Mouse (Mus musculus): Measurements from ENCODE around the gene Atp6v0a4.

Atp6v0a4 gene

DNA sequence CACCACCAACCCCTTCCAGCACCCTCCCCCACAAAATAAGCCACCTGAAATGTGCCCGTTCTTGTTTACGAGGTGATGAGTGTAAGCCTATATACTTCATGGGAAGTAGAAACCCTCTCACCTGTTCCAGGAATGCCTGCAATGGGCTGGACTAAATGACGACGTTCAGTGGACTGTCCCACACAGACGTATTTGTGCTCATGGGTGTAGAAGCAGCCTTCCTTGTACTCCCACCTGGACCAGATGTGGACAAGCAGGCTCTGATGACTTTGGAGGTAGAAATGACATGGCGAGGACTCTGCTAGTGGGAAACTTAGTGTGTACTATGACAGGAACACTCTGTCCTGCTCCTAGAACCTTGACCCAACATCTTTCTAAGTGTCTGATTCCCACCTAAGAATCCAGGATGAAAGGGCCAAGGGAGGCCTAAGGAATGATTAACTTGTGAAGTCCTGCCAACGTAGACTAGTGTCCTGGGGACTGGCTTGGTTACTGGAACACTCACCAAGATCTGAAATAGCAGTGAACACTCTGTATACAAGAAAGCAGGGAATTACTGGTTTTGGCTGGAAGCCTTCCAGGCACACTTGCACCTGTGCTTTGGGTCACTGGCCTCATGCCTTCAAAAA, at the start of gene Atp6v0a4:
Gene Atp6v0a4, minus strand, starts transcription at position 380 of the 629 bp plus-strand sequence.
- no peak for DNase-seq (ENCODE audit: low read depth, low spot score)

DNA sequence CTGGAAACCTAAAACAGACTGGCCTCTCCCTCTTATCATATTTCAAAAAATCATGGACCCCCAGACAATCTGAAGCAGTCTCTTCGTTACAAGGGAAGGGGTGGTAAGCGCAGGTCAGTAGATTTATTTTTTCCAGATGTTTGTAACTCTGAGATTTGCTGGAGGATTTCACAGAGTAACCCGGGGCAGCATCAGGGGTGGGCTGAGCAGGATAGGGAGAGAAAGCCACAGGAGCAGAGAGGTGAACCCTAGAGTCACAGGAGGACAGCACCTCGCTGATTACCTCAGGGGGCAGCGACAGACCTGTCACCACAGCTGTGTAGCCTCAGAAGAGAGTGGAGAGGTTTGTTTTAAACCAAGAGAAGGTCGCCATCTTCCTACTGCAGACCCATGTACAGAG, 41.0 kb upstream of the Atp6v0a4 start:
- no peak for DNase-seq (ENCODE audit: low read depth, low spot score)

GRCm38 (mm10) chr6:38164705-38165104, 40.3 kb upstream of the Atp6v0a4 start:
- no peak for DNase-seq (ENCODE audit: low read depth, low spot score)

- no peak for DNase-seq (ENCODE audit: low read depth, low spot score)
Measured at GRCm38 (mm10) chr6:38162825-38163504, 38.6 kb upstream of the Atp6v0a4 start.

- DNase-seq (ENCODE audit: low read depth, low spot score), result no peak
Measured at GRCm38 (mm10) chr6:38160556-38160955, 36.2 kb upstream of the Atp6v0a4 start.

DNA sequence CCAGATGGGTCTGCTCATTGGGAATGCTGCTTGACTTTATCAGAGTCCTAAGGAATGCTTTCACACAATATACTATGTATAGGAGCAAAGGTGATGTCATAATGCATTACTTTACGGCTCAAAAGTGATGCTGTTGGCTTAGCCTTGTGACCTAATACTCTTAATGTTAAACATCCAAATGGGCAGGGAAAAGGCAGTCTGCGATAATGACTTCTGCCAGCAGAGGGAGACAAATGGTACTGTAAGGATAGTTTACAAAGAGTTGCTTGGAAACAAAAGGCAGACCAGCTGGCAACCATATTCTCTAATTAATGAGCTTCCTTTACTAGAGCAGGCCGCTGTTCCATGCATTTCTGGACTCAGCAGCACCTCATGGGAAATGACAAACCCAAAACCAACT, 35.7 kb upstream of the Atp6v0a4 start:
- peak; percentile 75 for DNase-seq (ENCODE audit: low read depth, low spot score)

DNA sequence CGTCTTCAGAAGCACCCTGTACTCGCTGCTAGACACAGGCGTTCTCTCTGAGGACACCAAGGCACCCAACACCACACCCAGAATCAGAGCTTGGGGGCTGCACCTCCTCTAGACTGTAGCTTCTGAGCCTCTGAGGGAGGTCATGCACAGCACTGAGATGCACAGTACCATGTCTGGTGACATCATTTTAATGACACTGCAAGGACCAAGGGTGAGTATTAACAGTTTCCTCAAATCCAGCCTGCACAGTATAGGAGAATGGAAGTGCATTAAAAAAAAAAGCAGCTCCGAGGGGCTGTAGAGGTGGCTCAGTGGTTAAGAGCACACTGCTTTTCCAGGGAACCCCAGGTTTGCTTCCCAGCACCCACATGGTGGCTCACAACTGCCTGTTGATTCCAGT, 35.2 kb upstream of the Atp6v0a4 start:
- DNase-seq (ENCODE audit: low read depth, low spot score), result no peak

DNA sequence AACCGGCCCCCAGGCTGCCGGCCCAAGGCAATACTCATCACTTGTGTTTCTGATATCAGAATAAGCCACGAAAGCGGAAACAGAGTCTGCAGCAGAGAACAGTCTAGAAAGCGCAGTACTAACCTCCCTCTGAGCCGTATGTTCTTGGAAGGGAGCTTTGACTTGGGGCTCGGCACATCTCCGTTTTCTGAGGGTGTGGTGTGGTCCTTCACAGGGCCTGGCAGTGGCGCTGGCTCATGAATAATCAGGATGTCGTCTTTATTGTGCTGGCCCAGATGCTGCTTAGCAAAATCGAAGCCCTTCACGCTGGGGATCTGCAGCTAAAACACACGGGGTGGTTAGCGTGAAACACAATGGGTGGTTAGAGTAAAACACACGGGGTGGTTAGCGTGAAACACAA, 33.5 kb upstream of the Atp6v0a4 start:
- peak; percentile 34 for DNase-seq (ENCODE audit: low read depth, low spot score)

DNA sequence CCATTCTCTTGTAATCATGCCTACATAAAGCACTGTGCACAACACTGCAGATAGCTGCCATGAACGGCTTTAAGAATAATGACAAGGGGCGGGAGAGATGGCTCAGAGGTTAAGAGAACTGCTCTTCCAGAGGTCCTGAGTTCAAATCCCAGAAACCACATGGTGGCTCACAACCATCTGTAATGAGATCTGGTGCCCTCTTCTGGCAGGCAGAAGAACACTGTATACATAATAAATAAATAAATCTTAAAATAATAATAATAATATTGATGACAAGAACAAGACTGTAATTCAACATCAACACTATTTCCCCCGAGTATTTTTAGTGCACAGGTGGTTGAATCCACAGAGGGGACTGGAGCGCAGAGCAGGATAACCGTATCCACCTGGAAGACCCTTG, 31.8 kb upstream of the Atp6v0a4 start:
- no peak for DNase-seq (ENCODE audit: low read depth, low spot score)

GRCm38 (mm10) chr6:38152305-38152704, 27.9 kb upstream of the Atp6v0a4 start:
- DNase-seq (ENCODE audit: low read depth, low spot score), result no peak

DNA sequence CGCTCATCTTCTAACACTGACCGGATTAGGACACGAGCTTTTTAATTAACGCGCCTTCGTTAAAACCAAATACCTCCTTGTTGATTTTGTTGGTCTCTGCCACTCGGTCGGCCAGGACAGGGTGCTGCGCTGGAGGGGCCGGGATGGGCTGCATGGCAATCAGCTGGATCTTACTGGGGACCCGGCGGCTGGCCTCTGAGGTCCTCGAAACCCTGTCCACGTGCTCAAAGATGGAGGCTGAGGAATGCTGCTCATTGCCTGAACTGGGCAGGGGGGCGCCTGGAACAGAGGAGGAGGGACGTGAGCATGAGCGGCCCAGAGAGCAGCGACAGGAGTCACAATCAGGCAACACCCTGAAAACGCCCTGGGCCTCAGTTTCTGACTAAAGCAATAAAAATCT, 25.1 kb upstream of the Atp6v0a4 start:
- no peak for DNase-seq (ENCODE audit: low read depth, low spot score)

DNA sequence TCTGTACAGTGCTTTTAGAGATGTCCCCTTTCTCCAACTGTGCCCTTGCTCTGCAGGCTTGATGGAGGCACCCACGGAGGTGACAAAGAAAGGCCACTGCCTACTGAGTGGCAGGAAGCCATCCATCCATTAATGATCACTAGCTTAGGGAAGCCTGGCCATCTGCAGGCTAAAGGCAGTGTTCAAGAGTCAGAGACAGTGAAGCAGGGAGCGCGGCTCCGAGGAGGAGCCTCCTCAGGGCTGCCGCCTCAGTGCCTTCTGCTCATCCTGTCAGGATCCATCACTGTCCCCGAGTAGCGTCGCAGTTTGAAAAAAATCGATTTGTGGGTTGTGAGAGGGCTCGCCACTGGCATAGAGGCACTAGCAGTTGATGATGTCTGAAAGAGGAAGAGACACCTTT, 24.2 kb upstream of the Atp6v0a4 start:
- DNase-seq (ENCODE audit: low read depth, low spot score), result no peak

DNA sequence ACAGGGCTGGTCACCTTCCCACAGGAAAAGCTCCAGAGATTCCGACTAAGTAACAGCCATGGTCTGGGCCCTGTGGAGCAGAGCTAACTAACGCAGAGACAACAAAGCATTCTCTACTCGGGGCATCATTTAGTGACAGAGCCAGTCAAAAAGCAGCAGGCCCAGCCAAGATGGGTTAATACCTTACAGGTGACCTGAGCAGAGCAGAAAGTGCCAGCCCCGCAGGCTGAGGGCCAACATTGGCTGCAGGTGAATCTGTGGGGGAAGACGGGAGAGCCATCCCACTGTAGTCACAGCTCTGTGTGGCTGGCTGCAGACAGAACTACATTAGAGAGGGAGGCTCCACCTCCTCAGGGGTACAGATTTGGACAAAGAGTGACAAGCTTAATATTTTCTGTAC, 22.9 kb upstream of the Atp6v0a4 start:
- DNase-seq (ENCODE audit: low read depth, low spot score), result no peak

DNA sequence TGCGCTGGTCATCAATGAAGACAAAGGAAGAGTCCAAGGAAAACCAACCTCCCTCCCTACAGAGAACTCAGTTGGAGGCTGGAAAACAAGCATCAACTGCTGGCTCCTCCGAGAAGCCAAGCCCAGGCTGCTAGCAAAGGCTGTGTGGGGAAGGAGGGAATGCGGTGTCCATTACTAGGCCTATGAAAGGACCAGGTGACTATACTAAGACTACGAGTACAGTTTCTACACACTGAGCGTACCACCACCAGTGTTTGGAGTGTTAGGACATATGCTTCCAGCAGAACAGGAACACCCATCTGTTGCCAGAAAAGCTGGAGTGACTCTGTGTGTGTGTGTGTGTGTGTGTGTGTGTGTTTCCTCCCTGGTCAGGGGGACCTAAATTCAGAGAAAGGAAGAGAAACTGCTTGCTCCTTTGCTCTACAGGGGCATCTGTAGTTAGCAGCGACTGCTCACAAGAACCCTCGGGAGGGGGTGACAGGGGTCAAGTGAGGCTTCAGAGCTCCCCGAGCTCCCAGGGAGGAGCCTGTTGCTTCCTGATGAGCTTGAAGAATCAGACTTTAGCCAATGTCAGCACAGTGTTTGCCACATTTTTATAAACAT, 21.2 kb upstream of the Atp6v0a4 start:
- no peak for DNase-seq (ENCODE audit: low read depth, low spot score)

DNA sequence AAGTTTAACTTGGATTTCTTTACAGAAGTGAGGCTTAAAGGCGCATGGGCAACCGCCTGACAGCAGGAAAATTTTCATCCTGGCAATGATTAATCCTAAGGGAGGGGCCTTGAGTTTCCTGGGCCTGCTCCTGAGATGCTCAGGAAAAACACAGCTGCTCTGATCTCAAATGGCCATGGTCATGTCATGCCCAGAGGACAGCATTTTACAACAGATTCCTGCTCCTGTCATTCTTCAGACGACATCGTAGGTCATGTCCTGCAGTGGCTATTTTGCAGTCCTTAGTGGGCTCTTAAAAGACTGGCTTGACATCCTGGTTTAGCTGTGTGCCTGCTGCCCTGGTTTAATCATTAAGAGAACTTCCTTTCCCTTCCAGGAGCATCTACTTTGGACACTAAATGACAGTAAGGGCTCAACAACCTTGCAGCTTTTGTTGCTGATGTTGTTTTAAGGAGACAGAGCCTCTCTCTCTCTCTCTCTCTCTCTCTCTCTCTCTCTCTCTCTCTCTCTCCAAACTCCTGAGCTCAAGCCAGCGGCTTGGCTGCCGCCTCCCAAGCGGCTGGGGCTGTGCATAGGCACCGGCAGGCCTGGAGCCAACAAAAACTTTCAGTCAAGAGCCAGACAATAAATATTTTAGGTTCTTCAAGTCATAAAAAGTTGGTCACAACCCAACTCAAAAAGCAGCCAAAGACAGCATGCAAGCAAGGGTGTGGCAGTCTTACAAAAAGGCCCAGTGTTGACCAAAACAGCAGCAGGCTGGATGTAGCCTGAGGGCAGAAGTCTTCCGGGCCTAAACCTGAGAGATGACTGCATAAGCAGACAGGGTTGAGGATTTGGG, 20.0 kb upstream of the Atp6v0a4 start:
- peak; percentile 36 for DNase-seq (ENCODE audit: low read depth, low spot score)

GRCm38 (mm10) chr6:38140402-38140801, 16.0 kb upstream of the Atp6v0a4 start:
- no peak for DNase-seq (ENCODE audit: low read depth, low spot score)

- no peak for DNase-seq (ENCODE audit: low read depth, low spot score)
Measured at GRCm38 (mm10) chr6:38139086-38139485, 14.7 kb upstream of the Atp6v0a4 start.

GRCm38 (mm10) chr6:38134806-38135559, 10.6 kb upstream of the Atp6v0a4 start:
- no peak for DNase-seq (ENCODE audit: low read depth, low spot score)

DNA sequence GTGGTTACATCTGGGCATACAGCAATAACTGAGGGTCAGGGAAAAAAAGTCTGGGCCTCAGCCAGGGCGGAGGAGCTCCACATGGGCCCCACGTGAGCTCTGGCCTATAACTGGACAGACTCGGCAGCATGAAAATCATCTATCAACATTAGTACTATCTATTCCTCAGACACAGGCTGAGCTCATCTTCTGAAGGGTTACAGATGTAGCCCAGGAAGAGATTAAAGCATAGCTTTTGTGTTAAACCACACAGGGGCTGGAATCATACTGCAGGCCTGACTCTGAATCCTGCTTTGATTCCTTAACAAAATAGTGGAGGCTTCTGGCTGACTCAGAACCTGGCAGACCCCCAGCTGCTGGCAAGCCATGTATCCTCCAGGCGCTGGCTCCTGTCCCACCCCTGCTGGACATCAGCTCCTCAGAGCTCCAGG, 7.4 kb upstream of the Atp6v0a4 start:
- DNase-seq (ENCODE audit: low read depth, low spot score), result no peak

DNA sequence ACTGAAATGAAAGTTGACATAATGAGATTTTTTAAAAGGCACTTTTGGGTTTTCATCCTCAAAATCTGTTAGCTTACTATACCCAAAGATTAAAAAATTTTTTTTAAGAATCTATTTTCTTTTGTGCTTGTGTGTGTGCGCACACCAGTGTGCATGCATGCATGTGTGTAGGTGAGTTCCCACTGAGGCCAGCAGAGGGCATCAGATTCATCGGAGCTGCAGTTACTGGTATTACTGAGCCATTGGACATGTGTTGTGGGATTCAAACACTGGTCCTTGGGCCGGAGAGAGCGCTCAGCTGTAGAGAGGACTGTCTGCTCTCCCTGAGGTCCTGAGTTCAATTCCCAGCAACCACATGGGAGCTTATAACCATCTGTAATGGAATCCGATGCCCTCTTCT, 5.5 kb upstream of the Atp6v0a4 start:
- peak; percentile 36 for DNase-seq (ENCODE audit: low read depth, low spot score)

DNA sequence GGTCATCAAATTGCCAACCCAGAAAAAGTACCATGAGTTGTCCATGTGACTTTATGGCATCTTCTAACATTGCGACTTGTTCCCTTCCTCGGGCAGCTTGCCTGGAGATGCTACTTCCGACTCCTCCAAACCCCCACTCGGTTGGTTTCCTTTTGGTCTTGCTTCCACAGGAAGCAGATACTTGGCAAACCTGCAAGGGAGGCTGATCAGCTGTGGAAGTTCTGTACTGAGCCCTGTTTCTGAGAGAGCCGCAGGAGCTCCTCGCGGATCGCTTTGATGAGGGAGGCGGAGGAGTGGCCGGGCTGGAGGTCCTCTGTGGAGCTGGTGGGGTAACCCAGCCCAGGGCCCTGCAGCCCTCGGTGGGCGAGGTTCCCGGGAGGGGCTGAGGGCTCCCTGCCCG, 3.7 kb upstream of the Atp6v0a4 start:
- no peak for DNase-seq (ENCODE audit: low read depth, low spot score)

All from ES-CJ7 (cell line).